Mouse (Mus musculus): ENCODE data around the gene Olfr980.
"Not testable (repeated sequence)": the region's sequence is repeated elsewhere in the genome, so short reads cannot be mapped to it uniquely, and the experiment has no call there.

Olfr980 gene

GRCm38 (mm10) chr9:40009482-40009881 lies at the start of gene Olfr980:
Olfr980 (minus strand) TSS chr9:40009582.
- DNase-seq (ENCODE audit: low spot score in 2 of 2): no peak

- no peak for DNase-seq (ENCODE audit: low spot score in 2 of 2)
These were observed 40.8 kb upstream of the Olfr980 start for GRCm38 (mm10) chr9:40050138-40050537.

GRCm38 (mm10) chr9:40021164-40021563 lies 11.8 kb upstream of the Olfr980 start, which contains the start of gene Olfr981:
Olfr981 (plus strand) TSS chr9:40021464.
- DNase-seq (ENCODE audit: low spot score in 2 of 2): no peak

- no peak for DNase-seq (ENCODE audit: low spot score in 2 of 2)
These were observed 6.0 kb downstream of the Olfr980 start, which contains the start of gene Olfr979 for GRCm38 (mm10) chr9:40003365-40003764. Olfr979 (minus strand) TSS chr9:40003465.

- DNase-seq (ENCODE audit: low spot score in 2 of 2): no peak
These were observed 17.6 kb downstream of the Olfr980 start, which contains the start of gene Olfr978 for GRCm38 (mm10) chr9:39991813-39992212. Olfr978 (plus strand) TSS chr9:39992113.

- DNase-seq (ENCODE audit: low spot score in 2 of 2): not testable (repeated sequence)
These were observed 32.7 kb downstream of the Olfr980 start for GRCm38 (mm10) chr9:39976581-39977145.

GRCm38 (mm10) chr9:39961033-39961432 lies 48.3 kb downstream of the Olfr980 start, which contains the start of gene Olfr976:
Olfr976 (minus strand) TSS chr9:39961133.
- not testable (repeated sequence) for DNase-seq (ENCODE audit: low spot score in 2 of 2)
